Mouse (Mus musculus) ovary, postnatal 14 days (tissue): ENCODE results near the gene Irgq.
"Not testable (repeated sequence)": the region's sequence is repeated elsewhere in the genome, so short reads cannot be mapped to it uniquely, and the experiment has no call there.

Experiments used
- DNase-seq: peaks from one replicate; pipeline ENCODE4 v3.0.0; 2022; ENCODE audit warnings: low spot score

The Irgq gene

DNA sequence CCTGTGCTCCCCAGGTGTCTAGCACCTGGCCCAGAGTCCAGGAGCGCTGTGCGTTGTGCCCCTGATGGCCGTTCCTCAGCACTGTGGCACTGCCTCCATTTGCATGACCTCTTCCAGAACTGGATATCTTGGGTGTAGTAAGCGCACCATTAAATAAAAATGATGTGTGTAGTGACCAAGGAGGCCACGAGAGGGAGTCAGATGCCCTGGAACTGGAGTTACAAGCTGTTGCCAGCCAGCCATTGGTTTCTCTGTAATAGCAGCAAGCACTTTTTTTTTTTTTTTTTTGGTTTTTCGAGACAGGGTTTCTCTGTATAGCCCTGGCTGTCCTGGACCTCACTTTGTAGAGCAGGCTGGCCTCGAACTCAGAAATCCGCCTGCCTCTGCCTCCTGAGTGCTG, 14.2 kb upstream of the Irgq start:
- DNase-seq: not testable (repeated sequence)

DNA sequence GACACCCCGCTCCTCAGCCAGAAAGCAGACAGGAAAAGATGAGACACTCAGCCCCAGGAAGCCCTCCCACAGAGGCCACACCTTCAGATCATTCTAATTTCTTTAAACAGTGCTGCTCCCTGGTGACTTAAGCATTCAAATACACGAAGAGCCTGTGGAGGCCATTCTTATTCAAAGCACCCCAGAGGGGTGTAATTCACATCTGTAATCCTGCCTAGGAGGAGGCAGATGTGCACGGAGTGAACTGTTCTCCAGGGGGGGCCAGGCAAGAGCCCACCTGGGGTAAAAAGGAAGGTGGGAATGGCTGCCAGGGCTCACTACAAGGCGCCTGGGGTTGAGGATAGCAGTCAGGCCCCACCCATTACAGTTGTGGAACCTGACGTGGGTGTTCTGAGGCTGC, 13.4 kb upstream of the Irgq start:
- DNase-seq: no peak

GRCm38 (mm10) chr7:24517654-24518053, 12.8 kb upstream of the Irgq start:
- no peak for DNase-seq

- DNase-seq: no peak
Observed at GRCm38 (mm10) chr7:24519130-24519529, 11.4 kb upstream of the Irgq start.

GRCm38 (mm10) chr7:24520054-24520453, 10.4 kb upstream of the Irgq start:
- not testable (repeated sequence) for DNase-seq

DNA sequence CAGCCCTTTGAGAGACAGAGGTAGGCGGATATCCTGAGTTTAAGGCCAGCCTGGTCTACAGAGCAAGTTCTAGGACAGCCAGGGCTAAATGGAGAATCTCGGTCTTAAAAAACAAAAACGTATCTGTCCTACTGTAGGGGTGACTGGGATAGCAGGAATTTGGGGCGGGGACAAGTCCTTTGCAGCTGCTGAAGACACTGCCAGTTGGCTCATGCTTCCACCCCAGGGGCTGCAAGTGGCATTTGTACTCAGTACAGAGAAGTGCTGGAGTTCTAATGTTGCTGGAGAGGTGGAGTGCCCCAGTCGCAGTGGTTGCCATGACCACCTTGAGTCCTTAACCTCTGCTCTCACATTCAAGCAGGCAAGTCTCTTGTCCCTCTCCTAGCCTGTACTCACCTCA, 7.7 kb upstream of the Irgq start:
- no peak for DNase-seq

GRCm38 (mm10) chr7:24523723-24524122, 6.8 kb upstream of the Irgq start:
- no peak for DNase-seq

DNA sequence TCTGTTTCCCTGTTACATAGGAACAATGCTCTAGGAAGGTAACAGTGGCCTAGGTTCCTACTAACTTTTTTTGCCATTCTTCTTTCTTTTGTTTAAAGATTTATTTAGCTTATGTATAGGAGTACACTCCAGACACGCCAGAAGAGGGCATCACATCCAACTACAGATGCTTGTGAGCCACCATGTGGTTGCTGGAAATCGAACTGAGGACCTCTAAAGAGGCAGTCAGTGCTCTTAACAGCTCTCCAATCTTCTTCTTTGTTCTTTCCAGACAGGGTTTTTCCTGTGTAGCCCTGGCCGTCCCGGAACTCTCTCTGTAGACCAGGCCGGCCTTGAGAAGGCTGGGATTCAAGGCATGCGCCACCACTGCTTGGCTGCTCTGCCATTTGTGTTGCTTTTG, 5.5 kb upstream of the Irgq start:
- no peak for DNase-seq

- DNase-seq: no peak
Observed at GRCm38 (mm10) chr7:24525686-24526420, 4.6 kb upstream of the Irgq start.

- DNase-seq: no peak
Observed at GRCm38 (mm10) chr7:24528861-24529260, 1.6 kb upstream of the Irgq start.

GRCm38 (mm10) chr7:24529580-24529979, 909 bp upstream of the Irgq start:
- no peak for DNase-seq

DNA sequence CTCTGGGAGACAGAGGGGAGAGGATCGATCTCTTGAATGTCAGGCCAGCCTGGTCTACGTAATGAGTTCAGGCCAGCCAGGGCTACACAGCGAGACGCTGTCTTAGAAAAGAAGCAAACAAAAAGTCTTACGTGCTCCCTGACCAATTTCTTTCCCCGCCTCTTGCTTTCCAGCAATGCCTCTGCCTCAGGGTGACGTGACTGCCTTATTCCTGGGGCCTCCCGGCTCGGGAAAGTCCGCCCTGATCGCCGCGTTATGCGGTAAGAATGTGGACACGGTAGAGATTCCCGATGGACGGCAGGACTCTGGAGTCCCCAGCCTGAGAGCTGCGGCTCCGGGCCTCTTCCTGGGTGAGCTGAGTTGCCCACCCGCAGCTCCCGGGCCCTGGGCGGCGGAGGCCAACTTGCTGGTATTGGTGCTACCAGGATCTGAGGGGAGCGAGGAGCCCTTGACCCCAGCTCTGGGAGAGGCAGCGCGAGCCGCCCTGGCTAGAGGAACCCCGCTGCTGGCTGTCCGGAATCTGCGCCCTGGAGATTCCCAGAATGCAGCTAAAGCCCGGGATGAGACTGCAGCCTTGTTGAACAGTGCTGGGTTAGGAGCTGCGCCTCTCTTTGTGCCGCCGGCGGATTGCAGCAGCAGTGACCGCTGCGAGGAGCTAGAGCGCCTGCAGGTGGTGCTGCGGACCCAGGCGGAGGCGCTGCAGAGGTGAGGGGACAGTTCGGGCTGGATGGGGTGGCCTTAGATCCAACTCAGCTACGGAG, 902 bp downstream of the Irgq start:
- peak; percentile 55 for DNase-seq

DNA sequence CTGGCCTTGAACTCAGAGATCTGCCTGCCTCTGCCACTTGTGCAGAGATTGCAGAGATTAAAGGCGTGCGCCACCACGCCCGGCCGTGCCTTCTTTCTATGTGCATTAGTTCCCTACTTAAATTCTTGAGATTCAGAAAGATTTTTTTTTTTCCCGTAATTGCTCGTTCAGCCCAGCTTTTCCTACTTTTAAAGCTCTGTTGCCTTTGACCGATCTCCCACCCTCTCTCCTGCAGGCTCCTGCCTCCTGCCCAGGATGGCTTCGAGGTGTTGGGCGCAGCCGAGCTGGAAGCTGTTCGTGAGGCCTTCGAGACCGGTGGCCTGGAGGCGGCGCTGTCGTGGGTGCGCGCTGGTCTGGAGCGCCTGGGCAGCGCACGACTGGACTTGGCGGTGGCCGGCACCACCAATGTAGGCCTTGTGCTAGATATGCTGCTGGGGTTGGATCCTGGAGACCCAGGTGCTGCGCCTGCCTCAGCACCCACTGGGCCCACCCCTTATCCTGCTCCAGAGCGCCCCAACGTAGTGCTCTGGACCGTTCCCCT, 2.6 kb downstream of the Irgq start:
- no peak for DNase-seq

DNA sequence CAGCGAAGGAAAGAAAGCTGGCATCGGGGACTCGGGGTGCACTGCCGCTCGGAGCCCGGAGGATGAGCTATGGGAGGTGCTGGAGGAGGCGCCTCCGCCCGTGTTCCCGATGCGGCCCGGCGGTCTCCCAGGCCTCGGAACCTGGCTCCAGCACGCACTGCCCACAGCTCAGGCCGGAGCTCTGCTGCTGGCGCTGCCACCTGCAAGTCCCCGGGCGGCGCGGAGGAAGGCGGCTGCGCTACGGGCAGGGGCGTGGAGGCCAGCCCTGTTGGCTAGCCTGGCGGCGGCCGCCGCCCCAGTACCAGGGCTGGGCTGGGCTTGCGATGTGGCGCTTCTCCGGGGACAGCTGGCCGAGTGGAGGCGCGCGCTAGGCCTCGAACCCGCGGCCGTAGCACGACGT, 3.3 kb downstream of the Irgq start:
- no peak for DNase-seq

GRCm38 (mm10) chr7:24534301-24534700, 3.8 kb downstream of the Irgq start:
- DNase-seq: no peak

DNA sequence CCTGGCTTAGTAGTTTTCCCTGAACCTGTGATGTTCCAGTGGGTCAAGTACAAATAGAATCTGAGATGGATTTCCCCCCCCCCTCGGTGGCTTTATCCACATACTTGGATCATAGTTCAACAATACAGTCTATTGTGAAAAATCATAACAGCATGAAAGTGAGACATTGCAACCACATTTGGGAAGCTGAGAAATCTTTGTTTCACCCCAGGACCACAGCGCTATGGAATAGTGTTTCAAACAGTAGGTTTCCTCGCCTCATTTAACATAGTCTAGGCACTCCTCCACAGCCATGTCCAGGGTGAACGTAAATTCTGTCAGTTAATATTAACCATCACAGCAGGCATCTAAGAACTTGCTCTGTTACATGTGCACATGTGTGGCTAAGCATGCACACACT, 6.6 kb downstream of the Irgq start:
- no peak for DNase-seq

GRCm38 (mm10) chr7:24537591-24537990, 7.1 kb downstream of the Irgq start:
- no peak for DNase-seq

- no peak for DNase-seq
Observed at GRCm38 (mm10) chr7:24538154-24538553, 7.7 kb downstream of the Irgq start.

GRCm38 (mm10) chr7:24538701-24539100, 8.2 kb downstream of the Irgq start:
- no peak for DNase-seq

GRCm38 (mm10) chr7:24539686-24540085, 9.2 kb downstream of the Irgq start:
- DNase-seq: no peak

DNA sequence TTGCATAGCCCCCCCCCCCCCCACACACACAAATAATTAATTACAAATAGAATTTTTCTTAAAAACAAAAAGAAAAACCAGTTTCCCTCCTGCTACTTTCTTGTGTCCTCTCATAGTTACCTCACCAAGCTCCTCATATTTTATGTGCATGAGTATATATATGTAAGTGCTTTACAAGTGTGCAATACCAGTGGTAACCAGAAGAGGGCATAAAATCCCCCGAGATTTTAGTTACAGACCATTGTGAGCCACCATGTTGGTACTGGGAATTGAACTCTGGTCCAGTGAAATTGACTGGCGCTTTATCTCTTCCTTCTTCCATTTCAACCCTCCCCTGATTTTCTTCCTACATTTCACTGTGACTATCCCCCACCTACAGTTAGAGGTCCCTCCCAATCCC, 14.0 kb downstream of the Irgq start:
- DNase-seq: no peak

DNA sequence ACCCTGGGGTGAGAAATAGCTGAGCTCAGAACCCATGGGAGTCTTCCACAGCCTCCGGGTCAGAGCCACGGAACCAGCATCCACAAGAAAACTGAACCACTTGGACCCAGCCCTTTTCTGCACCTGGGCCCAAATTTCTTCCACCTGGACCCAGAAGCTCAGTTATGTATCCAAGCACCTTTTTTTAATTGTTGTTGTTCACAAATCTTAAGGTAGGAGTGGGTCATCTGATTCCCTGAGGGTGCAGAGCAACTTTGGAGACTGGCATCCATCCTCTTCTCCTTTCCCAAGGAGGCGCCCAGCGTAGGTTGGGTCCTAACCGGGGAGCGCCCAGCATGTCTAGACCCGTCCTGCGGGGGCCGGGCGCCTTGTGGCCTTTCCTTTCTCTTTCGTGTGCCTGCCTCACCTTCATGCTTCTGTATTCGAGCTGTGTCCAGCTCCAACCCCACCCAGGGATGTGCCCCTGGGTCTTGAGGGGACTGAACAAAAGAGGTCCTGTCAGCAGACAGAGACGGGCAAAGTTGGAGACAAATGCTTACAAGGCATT, 15.7 kb downstream of the Irgq start, which contains the start of the genes Pinlyp and Xrcc1:
Pinlyp (minus strand) TSS at position 51 of the 547 bp plus-strand sequence.
Xrcc1 (plus strand) TSS at position 222 of the 547 bp plus-strand sequence.
- DNase-seq: no peak
